Mouse (Mus musculus): ENCODE data around the gene Lypd6.

Lypd6 gene

DNA sequence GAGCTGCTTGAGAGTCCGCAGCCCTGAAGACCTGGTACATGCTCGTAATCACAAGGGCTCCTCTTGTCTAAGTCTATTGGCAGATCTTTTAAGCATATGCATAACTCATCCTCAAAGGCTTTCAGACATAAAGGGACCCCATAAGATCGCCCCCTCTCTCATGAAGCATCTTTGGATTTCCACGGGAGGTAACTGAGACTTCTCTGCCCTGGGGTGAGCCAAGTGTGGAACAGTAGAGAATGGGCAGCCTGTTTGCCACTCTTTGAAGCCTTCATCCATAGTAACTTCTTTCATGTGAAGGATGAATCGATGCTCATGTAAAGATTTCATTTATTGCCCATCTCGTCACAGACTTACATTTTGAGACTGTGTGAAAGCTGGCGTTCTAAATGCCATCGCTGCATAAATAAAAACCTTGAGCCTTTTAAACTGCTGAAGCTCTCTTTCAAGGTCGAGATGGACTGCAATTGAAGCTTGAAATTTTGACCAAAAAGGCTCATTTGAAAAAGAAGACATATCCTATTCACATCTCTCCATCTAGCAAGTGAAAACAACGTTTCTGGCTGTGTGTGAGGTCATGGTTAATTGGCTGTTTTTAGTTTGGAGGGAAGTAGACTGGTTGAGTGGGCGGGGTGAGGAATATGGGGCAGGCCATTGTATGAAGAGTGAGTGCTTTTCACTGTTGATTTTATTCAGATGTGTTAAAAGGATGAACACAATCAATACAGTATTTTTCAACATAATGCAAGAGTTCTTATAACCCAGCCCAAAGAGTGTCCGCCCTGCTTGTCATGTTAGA, 107.7 kb downstream of the Lypd6 start:
- no peak for DNase-seq (ENCODE audit: low read depth)

DNA sequence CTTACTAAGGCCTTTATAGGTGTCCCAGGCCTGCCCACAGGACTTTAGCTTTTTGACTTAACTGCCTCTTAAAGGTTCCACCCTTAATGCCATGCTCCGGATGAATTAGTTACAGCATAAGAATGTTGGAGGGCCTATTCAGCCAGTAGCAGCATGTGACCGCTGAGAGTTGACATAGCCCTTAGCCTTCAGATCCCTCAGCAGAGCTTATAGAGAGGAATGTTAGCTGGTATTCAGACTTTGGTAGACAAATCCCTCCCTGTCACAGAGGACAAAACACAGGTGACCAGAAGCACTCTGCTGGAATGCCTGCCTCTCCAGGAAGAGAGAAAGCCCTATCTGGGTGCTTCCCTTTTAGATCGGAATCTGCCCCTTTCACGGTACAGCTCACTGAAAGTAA, 109.5 kb downstream of the Lypd6 start:
- no peak for DNase-seq (ENCODE audit: low read depth)

DNA sequence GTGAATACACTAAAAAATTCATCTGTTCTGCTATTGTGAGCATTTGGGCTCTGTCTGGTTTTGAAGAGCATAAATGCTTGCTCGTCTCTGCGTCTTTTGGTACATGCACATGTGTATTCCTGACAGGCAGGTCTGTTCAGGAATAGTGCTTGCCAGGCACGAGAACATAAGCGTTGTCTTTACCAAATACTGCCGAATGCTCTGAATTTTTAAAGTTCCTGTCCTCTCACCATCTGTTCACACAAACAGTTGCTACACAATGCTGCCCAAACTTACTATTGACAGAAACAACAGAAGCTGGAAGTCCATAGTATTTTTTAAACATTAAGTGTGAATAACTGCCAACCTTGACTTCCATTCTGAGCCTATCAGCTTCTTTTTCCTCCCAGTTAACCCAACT, 112.9 kb downstream of the Lypd6 start:
- no peak for DNase-seq (ENCODE audit: low read depth)

DNA sequence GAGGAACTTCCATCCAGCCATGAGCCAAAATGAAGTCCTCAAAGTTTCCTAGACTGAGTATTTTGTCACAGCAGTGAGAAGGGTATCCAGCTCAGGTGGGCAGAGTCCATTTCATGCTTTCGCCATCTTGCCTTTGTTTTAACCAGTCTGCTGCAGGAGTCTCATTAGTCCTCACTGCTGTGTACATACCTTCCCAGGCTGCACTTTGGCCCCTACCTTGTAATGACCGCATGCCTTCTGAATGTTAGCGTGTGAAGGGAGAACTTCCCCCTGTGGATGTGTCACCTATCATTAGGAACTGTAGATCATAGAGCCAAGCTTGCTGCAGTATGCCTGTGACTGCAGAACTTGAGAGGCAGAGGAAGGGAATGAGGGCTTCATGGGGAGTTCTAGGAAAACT, 114.2 kb downstream of the Lypd6 start:
- no peak for DNase-seq (ENCODE audit: low read depth)

DNA sequence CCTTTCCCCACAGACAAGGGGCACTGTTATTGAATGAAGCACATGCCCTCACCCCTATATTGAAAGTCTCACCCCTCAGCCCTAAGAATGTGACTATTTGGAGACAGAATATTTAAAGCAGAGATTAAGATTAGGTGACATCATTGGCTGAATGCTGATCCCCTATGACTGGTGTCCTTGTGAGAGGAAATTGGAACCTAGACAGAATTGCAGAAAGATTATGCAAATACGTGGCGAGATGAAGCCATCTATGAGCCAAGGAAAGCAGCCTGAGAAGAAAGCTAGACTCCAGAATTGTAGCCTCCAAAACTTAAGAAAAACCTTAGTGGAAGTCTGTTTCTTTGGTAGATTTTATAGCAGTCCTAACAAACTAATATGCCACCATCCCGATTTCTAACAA, 115.1 kb downstream of the Lypd6 start:
- DNase-seq (ENCODE audit: low read depth), result no peak

DNA sequence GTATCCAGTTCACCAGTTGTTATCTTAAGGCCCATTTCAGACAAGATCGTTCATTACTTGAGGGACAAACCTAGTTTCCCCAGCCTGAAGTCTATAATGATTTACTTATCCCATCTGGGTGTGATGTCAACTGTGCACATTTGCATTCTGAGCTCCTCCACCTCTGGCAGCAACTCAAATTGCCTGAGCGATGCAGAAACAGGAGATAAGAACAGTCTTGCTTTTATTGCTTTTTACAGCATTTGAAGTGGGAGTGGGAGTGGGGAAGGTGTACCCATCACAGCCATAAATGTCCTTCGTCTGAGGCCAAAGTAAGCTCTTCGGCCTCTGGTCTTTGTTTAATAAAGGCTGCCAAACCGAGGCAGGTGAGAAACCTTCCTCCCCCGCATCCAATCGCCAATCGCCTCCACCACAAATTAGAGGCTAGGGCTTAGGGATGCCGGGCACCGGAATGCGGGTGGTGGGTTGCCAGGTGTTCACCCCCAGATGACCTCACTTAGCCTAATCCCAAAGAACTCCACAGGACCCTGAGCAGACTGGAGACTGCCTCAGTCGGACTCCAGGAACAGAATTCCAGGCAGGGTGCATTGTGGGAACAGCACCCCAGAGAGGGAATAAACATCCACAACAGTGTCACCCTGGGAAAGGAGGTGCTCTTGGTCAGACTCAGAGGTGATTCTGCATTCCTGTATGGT, 120.6 kb downstream of the Lypd6 start:
- DNase-seq (ENCODE audit: low read depth), result no peak

DNA sequence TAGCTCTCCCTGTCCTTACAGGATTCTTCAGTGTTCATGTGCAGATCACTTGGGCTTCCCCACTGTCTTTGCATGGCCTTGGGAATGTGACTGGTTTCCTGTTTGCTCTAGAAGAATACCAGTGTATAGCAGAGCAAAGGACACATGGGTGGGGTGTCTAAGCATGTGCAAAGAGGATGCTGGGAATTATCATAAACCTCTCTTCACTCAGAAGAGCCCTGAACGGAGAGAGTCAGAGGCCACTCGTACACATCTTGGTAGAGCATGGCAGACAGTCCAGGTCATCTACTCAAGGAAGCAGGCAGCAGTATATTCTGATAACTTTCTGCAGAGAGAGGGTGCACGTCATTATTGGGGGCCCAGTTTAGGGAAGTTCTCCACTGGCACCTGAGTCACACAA, 122.6 kb downstream of the Lypd6 start:
- no peak for DNase-seq (ENCODE audit: low read depth)

DNA sequence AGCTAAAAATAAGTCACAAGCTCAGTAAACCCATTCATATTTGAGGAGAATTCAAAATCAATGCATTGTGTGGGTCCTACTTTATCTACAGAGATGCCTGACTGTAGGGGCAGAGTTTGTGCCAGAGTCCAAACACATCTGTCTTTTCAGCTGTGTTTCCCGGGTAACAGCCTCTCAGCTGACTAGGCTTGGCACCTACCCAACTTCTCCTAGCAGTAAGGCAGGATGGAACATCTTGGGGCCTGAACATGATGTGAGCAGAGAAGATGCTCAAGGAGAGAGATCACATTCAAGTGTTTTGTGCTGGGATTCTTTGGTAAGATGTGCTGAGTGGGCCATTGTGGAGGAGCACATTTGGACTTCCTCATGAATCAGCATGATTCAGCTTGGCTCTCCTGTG, 130.5 kb downstream of the Lypd6 start:
- DNase-seq (ENCODE audit: low read depth), result no peak

DNA sequence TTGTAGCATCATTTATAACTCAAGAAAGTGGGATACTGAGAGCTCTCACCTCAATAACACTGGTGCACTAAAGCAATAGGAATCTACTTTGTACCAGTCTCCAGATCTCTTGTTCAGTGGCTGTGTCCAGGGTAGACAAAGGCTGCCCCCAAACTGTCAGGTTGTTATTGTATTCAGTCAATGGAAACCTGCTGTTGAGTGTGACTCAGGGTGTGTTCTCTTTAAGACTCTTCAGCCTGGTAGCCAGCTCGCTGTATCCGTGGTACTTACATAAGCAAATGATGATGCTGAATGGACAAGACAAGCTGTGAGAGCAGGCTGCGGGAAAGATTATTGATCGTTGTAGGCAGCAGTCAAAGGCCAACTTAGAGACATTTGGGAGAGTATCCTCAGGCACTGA, 131.6 kb downstream of the Lypd6 start:
- no peak for DNase-seq (ENCODE audit: low read depth)

DNA sequence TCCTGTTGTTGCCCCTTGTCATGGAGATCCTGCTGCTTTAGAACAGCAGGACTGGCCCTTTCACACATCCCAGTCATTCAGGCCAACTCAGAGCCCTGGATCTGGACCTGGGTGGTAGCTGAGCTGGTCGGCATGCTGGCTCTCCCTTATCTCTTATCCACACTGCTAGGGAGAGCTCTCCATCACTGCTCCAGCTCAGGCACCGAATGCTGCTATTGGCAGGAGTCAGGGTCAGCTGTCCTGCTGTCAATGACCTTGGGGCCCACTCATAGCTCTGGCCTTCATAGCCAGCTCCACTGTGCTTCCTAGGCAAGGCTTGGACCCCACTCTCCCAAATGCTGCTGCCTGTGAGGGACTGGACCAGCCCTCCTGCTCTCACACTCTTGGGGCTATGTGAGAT, 134.3 kb downstream of the Lypd6 start:
- no peak for DNase-seq (ENCODE audit: low read depth)

DNA sequence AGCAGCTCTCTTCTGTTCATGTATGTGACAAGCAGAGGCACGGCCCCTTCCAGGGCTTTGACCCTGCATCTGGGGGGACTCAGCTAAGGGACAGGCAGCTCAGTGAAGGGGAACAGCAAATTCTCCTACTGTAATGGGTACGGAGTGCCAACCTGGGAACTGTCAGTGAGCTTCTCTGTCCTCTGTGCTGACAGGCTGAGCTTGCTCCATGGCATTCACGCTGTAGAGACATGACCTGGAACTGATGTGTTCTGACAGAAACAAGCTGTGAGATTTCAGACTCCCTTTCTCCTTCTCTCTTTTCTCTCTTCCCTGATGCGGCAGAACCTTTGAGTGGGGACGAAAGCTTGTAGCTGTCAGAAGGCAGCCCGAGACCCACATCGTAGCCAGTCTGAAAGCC, 154.3 kb downstream of the Lypd6 start:
- no peak for DNase-seq (ENCODE audit: low read depth)

DNA sequence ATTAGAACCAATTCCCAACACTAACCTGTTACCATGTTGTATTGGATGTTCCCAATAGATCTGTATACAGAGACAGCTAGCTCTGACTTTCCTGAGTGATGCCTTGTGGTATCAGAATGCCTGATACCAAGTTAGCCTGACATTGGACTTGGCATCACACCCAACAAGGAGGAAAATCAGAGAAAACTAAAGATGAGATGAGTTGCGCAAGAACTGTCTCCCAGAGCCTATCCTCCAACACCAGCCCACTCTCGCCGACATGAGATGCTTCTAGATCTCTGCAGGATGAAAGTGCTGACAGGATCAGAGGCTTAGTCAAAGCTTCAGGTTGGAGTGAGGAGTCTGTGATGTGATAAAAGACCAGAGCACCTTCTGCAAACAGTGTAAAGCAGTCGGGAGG, 158.8 kb downstream of the Lypd6 start:
- DNase-seq (ENCODE audit: low read depth), result no peak

DNA sequence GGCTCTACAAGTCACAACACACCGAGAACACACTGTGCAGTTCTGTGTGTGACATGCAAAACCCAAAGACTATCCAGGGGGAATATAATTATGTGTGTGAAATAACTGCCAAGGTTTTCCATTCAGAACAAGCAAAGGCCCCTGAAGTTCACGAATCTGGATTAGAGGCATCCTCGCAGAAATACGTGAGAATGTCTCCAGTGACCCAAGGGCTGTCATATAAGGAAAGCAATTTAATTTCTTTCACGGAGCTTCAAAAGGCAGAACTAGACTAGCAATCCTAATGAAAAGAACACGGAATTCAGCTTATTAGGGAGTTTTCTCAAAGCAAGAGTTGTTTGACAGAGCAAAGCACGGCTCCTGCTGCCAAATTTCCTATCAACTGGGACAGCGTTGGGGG, 167.3 kb downstream of the Lypd6 start:
- DNase-seq (ENCODE audit: low read depth), result no peak

Measured in c-Kit-positive CD71-negative TER-119-negative erythroid progenitor cells, embryonic 14.5 days (primary cell).